Mouse (Mus musculus) kidney, adult 2 months (tissue): Measurements from ENCODE around the gene Metap1. TPM values are rescaled to one million over a fixed set of nuclear protein-coding genes. Genes with fewer than 3 reads are reported as not detected.

Experiments
- DNase-seq: peaks from one replicate; pipeline ENCODE4 v3.0.0; 2021
- H3K27ac ChIP-seq: fragments of 200-500 bp; 2 replicates; pipeline ENCODE4 v1.5.1; 2012; ENCODE audit warnings: low read depth, low read length, control low read depth, inconsistent platforms; ENCODE audit not compliant: insufficient read depth
- H3K27me3 ChIP-seq: fragments of 200-500 bp; replicated peaks from 2 replicates; pipeline ENCODE4 v1.6.1; 2012; ENCODE audit warnings: mild to moderate bottlenecking, moderate library complexity, low read length, inconsistent platforms; ENCODE audit not compliant: control insufficient read depth, insufficient read depth
- H3K36me3 ChIP-seq: fragments of 200-500 bp; 2 replicates; pipeline ENCODE4 v1.6.1; 2012; ENCODE audit warnings: mild to moderate bottlenecking, moderate library complexity, low read length, inconsistent platforms; ENCODE audit not compliant: control insufficient read depth, insufficient read depth
- H3K4me1 ChIP-seq: fragments of 200-500 bp; 2 replicates; pipeline ENCODE4 v1.6.1; 2011; ENCODE audit warnings: low read length; ENCODE audit not compliant: control insufficient read depth, insufficient read depth
- H3K4me3 ChIP-seq: fragments of 200-500 bp; 2 replicates; pipeline ENCODE4 v1.5.1; 2011; ENCODE audit warnings: mild to moderate bottlenecking, low read depth, low read length, control low read depth; ENCODE audit not compliant: insufficient read depth
- CTCF ChIP-seq: fragments of 200-500 bp; conservative IDR thresholded peaks from 2 replicates; pipeline ENCODE4 v1.5.1; 2011; ENCODE audit warnings: low read depth, mild to moderate bottlenecking, control low read depth, low read length, moderate library complexity, mixed read lengths; ENCODE audit not compliant: insufficient read depth, insufficient read length
- POLR2A ChIP-seq: fragments of 200-500 bp; IDR thresholded peaks from one replicate; pipeline ENCODE4 v1.6.1; 2011; ENCODE audit warnings: low read depth, low read length, control low read depth
- WGBS: fragments of 180-500 bp; shearing (Covaris S2); methylation state at CpG from one replicate; pipeline ENCODE4 v1.1.7; 2018; 5-methylcytosine and 5-hydroxymethylcytosine counted together
- polyA plus RNA-seq: library from polyadenylated mRNA; depleted of rRNA; stranded (reverse); fragments of >200 nt; gene quantifications from 2 replicates; pipeline ENCODE4 v1.2.3, GENCODE M21; 2012

Gene Metap1
- polyA plus RNA-seq, 1 experiment = 22.6 TPM

GRCm38 (mm10) chr3:138463807-138464206 lies 25.5 kb downstream of the Metap1 start:
- TF ChIP-seq POLR2A (no peak), CTCF (no peak)
- no peak overlapping the region for H3K4me3 ChIP-seq
- H3K36me3 ChIP-seq = peaks cover 3% of the 10 kb centered on the region
- no peak for DNase-seq
- peaks cover 6% of the 10 kb centered on the region for H3K4me1 ChIP-seq
- H3K27me3 ChIP-seq = no peaks in the 10 kb centered on the region
- 81% methylated on average over 6 of the region's 6 CpGs for WGBS
- H3K27ac ChIP-seq = no peak overlapping the region

- no peak overlapping the region for H3K4me3 ChIP-seq
- no peaks in the 10 kb centered on the region for H3K27me3 ChIP-seq
- H3K27ac ChIP-seq = no peak overlapping the region
- H3K4me1 ChIP-seq = peaks cover 6% of the 10 kb centered on the region
- WGBS = 58% methylated on average over 2 of the region's 2 CpGs
- DNase-seq = peak; percentile 58
- peaks cover 3% of the 10 kb centered on the region for H3K36me3 ChIP-seq
- TF ChIP-seq POLR2A (no peak), CTCF (peak; percentile 62)
Observed at GRCm38 (mm10) chr3:138463137-138463536, 26.2 kb downstream of the Metap1 start.

GRCm38 (mm10) chr3:138461832-138462231 lies 27.5 kb downstream of the Metap1 start:
- Histone ChIP-seq H3K36me3 (peaks cover 3% of the 10 kb centered on the region), H3K4me3 (no peak overlapping the region), H3K27ac (no peak overlapping the region), H3K27me3 (no peaks in the 10 kb centered on the region), H3K4me1 (peaks cover 6% of the 10 kb centered on the region)
- DNase-seq = no peak
- no peak for TF ChIP-seq POLR2A
- no peak for TF ChIP-seq CTCF
- 86% methylated on average over 3 of the region's 3 CpGs for WGBS

GRCm38 (mm10) chr3:138460260-138460659 lies 29.1 kb downstream of the Metap1 start:
- H3K4me1 ChIP-seq = peaks cover 6% of the 10 kb centered on the region
- H3K36me3 ChIP-seq = peaks cover 2% of the 10 kb centered on the region
- no peak overlapping the region for H3K4me3 ChIP-seq
- no peaks in the 10 kb centered on the region for H3K27me3 ChIP-seq
- DNase-seq = no peak
- TF ChIP-seq CTCF (peak; percentile 34; the same call in 1 of the 2 replicates), POLR2A (no peak)
- H3K27ac ChIP-seq = no peak overlapping the region
- 80% methylated on average over 13 of the region's 13 CpGs for WGBS

- H3K27ac ChIP-seq = no peak overlapping the region
- peaks cover 2% of the 10 kb centered on the region for H3K36me3 ChIP-seq
- no peak overlapping the region for H3K4me3 ChIP-seq
- H3K27me3 ChIP-seq = no peaks in the 10 kb centered on the region
- DNase-seq = no peak
- 92% methylated on average over 3 of the region's 3 CpGs for WGBS
- TF ChIP-seq POLR2A = no peak
- no peak for TF ChIP-seq CTCF
- H3K4me1 ChIP-seq = peaks cover 6% of the 10 kb centered on the region
Observed at GRCm38 (mm10) chr3:138458441-138458840, 30.9 kb downstream of the Metap1 start.

GRCm38 (mm10) chr3:138454711-138455435 lies 34.4 kb downstream of the Metap1 start:
- peak; percentile 73 for DNase-seq
- WGBS = 67% methylated on average over 13 of the region's 13 CpGs

GRCm38 (mm10) chr3:138454234-138454633 lies 35.1 kb downstream of the Metap1 start:
- no peak for DNase-seq
- Histone ChIP-seq H3K4me3 (no peak overlapping the region), H3K4me1 (no peaks in the 10 kb centered on the region; the same call in 1 of the 2 replicates), H3K27ac (no peak overlapping the region), H3K27me3 (no peaks in the 10 kb centered on the region), H3K36me3 (peaks cover 2% of the 10 kb centered on the region; the same call in 1 of the 2 replicates)
- 75% methylated on average over 1 of the region's 1 CpGs for WGBS
- TF ChIP-seq CTCF (no peak), POLR2A (no peak)

More at GRCm38 (mm10) chr3:138454711-138455435, 34.4 kb downstream of the Metap1 start:
- TF ChIP-seq CTCF (no peak), POLR2A (no peak)
- Histone ChIP-seq H3K27me3 (no peaks in the 10 kb centered on the region), H3K4me1 (no peaks in the 10 kb centered on the region; the same call in 1 of the 2 replicates), H3K27ac (no peak overlapping the region), H3K36me3 (peaks cover 2% of the 10 kb centered on the region; the same call in 1 of the 2 replicates), H3K4me3 (no peak overlapping the region)
